Mouse (Mus musculus) liver, adult 2 months (tissue): ENCODE measurements around the gene En2.

Experiments
- CTCF ChIP-seq: fragments of 200-500 bp; IDR thresholded peaks from 2 replicates; pipeline ENCODE4 v1.5.1; 2011; ENCODE audit warnings: low read depth, low read length, control low read depth
- POLR2A ChIP-seq: fragments of 200-500 bp; IDR thresholded peaks from 2 replicates; pipeline ENCODE4 v1.6.1; 2011; ENCODE audit warnings: low read length, control low read depth; ENCODE audit not compliant: insufficient read depth; ENCODE audit errors: extremely low read depth

GRCm38 (mm10) chr5:28128851-28129250 lies 36.6 kb upstream of the En2 start:
- TF ChIP-seq CTCF (no peak), POLR2A (no peak)
